Mouse (Mus musculus) neural tube, embryonic 14.5 days (tissue): Measurements from ENCODE around the gene Lin28a. TPM values are rescaled to one million over a fixed set of nuclear protein-coding genes. Genes with fewer than 3 reads are reported as not detected.
A peak's percentile ranks its signal among the peaks of the same experiment; 100 is the strongest.

Experiments used
- ATAC-seq: fragments of 200-750 bp; cut with Nextera tagmentation; 2 replicates; pipeline ENCODE4 v1.8.0; 2017; ENCODE audit warnings: low read depth, mild to moderate bottlenecking, moderate TSS enrichment, moderate library complexity
- H3K27ac ChIP-seq: fragments of 300-500 bp; sonication (generic); 2 replicates; pipeline ENCODE4 v1.5.1; 2014; ENCODE audit warnings: low read depth, mild to moderate bottlenecking, control low read depth, low read length, moderate library complexity, mixed read lengths
- H3K27me3 ChIP-seq: fragments of 300-500 bp; sonication (generic); 2 replicates; pipeline ENCODE4 v1.6.1; 2014; ENCODE audit warnings: low read length; ENCODE audit not compliant: control insufficient read depth, insufficient read depth
- H3K36me3 ChIP-seq: fragments of 300-500 bp; sonication (generic); 2 replicates; pipeline ENCODE4 v1.6.1; 2014; ENCODE audit warnings: low read length, mixed read lengths; ENCODE audit not compliant: control insufficient read depth, insufficient read depth
- H3K4me1 ChIP-seq: fragments of 300-500 bp; sonication (generic); 2 replicates; pipeline ENCODE4 v1.6.1; 2014; ENCODE audit warnings: low read length; ENCODE audit not compliant: control insufficient read depth, insufficient read depth
- H3K4me2 ChIP-seq: fragments of 300-500 bp; sonication (generic); 2 replicates; pipeline ENCODE4 v1.6.1; 2014; ENCODE audit warnings: mild to moderate bottlenecking, low read depth, low read length, control low read depth
- H3K4me3 ChIP-seq: fragments of 300-500 bp; sonication (generic); 2 replicates; pipeline ENCODE4 v1.5.1; 2014; ENCODE audit warnings: low read depth, low read length, control low read depth, mixed read lengths
- H3K9ac ChIP-seq: fragments of 300-500 bp; sonication (generic); replicated peaks from 2 replicates; pipeline ENCODE4 v1.6.1; 2014; ENCODE audit warnings: low read depth, mild to moderate bottlenecking, control low read depth, low read length, mixed read lengths
- H3K9me3 ChIP-seq: fragments of 300-500 bp; sonication (generic); 2 replicates; pipeline ENCODE4 v1.6.1; 2016; ENCODE audit warnings: low read length; ENCODE audit not compliant: control insufficient read depth
- WGBS: fragments of 180-500 bp; shearing (Covaris S2); extraction: QIAGEN DNeasy Blood & Tissue Kit; methylation state at CpG from one replicate; pipeline ENCODE4 v1.1.7; 2014; 5-methylcytosine and 5-hydroxymethylcytosine counted together
- polyA plus RNA-seq: library from polyadenylated mRNA; unstranded; fragments of >200 nt; fragmentation: Nextera tagmentation; extraction: Ambion mirVana; gene quantifications from 2 replicates; pipeline ENCODE4 v1.2.1, GENCODE M21; 2014

The Lin28a gene
- polyA plus RNA-seq, 1 experiment from 2014 or later, result 0.09 TPM

DNA sequence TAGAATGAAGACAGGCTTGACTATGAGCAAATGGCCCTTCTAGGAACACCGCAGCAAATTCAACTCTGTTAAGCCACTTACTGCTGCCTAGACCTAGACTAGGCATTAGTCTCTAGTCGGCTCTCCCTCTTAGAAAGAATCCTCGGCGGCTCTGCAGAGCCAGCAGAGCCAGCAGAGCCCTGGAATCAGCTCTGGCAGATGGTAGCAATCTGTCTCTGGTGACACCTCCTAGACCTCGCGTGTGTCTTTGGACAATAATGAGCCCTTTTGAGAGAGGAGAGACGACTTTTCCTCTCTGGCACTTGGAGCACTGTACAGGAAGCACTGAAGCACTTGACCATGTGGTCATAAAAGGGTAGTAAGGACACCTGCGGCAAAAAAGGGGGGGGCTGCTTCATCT lies 46.9 kb downstream of the Lin28a start:
- Histone ChIP-seq H3K27me3 (no peaks in the 10 kb centered on the region), H3K9ac (no peak overlapping the region), H3K4me1 (peaks cover 24% of the 10 kb centered on the region), H3K36me3 (peaks cover 3% of the 10 kb centered on the region), H3K27ac (no peak overlapping the region), H3K4me3 (no peak overlapping the region), H3K9me3 (no peaks in the 10 kb centered on the region), H3K4me2 (no peak overlapping the region)
- ATAC-seq, result no peak
- 43% methylated on average over 8 of the region's 8 CpGs for whole genome bisulfite sequencing

DNA sequence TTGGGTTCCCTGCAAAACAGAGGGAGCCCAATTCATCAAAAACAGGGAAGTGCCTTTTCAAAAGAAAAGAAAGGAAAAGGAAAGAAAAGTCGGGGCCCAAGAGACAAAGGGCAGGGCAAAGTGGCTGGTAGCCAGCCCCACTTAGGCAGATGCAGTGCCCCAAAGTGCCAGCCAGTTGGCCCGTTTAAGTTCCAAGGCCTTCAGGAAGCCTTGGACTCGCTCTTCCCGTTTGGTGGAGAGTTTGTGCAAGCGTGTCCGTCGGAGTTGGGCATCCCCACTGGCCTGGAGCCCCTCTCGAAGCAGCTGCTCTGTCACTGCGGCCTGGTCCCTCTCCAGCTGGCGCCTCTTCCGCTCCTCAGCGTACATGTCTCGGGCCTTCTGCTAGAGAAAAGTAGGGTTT lies 47.8 kb downstream of the Lin28a start:
- no peak for ATAC-seq
- WGBS, result 63% methylated on average over 13 of the region's 13 CpGs
- H3K9ac ChIP-seq, result no peak overlapping the region

DNA sequence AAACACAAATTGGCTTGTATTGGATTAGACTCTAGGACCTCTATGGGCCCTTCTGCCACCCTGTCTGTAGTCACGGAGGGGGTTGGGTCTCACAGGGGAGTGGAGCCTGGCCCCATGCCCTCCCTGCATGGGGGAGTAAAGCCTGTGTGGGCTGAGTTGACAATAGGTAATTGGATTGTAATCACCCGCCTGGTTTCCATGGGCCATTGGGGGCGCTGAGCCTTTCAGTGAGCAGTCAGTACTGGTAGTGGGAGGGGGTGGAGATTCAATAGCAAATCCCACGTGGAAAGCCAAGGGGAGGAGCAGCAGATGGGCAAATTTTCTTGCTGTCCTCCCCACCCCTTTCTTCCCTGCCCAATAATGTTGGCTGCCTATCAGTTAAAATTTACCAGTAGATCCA lies 48.4 kb downstream of the Lin28a start:
- WGBS, result 8% methylated on average over 4 of the region's 4 CpGs
- Histone ChIP-seq H3K36me3 (peaks cover 13% of the 10 kb centered on the region), H3K9me3 (no peaks in the 10 kb centered on the region), H3K4me1 (peaks cover 34% of the 10 kb centered on the region), H3K4me2 (no peak overlapping the region), H3K27ac (peak overlapping the region; percentile 99), H3K4me3 (no peak overlapping the region), H3K27me3 (no peaks in the 10 kb centered on the region), H3K9ac (no peak overlapping the region)
- ATAC-seq, result no peak

More for the DNA sequence above, 47.8 kb downstream of the Lin28a start:
- Histone ChIP-seq H3K4me2 (no peak overlapping the region), H3K4me1 (peaks cover 32% of the 10 kb centered on the region), H3K4me3 (no peak overlapping the region), H3K27me3 (no peaks in the 10 kb centered on the region), H3K27ac (peak overlapping the region; percentile 99; the same call in 1 of the 2 replicates), H3K36me3 (peaks cover 8% of the 10 kb centered on the region), H3K9me3 (no peaks in the 10 kb centered on the region)

DNA sequence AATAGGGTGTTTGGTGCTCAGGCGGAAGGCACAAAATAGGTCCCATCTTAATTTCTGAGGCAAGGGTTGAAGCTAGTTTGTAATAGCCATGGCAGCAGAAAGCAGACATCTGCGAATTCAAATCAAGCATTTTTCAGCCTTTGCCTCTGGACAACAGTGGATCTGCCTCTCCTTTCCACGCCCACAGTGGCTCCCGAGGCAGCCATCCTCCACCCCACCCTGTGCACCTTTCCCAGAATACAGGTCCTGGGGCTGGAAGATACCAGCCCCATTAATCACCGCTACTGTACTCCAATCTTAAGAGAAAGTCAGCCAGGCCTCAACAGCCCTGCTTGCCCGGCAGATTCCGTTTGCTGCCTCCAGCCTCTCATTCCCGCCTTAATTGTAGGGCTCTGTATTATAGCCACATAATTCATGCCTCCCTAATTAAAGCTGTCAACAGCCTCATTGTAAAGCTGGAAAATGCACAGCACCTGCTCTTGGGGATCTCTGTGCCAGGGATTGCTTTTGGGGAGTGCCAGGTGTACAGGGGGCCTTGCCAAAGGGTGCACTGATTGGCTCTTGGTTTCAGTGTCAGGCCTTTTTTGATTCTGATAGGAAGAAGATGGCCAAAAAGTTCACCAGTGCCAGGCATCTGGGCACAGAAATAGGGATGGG lies 49.4 kb downstream of the Lin28a start:
- Histone ChIP-seq H3K4me2 (peak overlapping the region; percentile 98; the same call in 1 of the 2 replicates), H3K36me3 (peaks cover 14% of the 10 kb centered on the region), H3K9ac (peak overlapping the region; percentile 93), H3K4me3 (peak overlapping the region; percentile 70; the same call in 1 of the 2 replicates), H3K9me3 (no peaks in the 10 kb centered on the region), H3K27me3 (no peaks in the 10 kb centered on the region), H3K4me1 (peaks cover 34% of the 10 kb centered on the region), H3K27ac (peak overlapping the region; percentile 99)
- 0 out of 2 replicates have a peak, but pooled peaks have one; percentile 13 for ATAC-seq
- WGBS, result 25% methylated on average over 8 of the region's 8 CpGs

DNA sequence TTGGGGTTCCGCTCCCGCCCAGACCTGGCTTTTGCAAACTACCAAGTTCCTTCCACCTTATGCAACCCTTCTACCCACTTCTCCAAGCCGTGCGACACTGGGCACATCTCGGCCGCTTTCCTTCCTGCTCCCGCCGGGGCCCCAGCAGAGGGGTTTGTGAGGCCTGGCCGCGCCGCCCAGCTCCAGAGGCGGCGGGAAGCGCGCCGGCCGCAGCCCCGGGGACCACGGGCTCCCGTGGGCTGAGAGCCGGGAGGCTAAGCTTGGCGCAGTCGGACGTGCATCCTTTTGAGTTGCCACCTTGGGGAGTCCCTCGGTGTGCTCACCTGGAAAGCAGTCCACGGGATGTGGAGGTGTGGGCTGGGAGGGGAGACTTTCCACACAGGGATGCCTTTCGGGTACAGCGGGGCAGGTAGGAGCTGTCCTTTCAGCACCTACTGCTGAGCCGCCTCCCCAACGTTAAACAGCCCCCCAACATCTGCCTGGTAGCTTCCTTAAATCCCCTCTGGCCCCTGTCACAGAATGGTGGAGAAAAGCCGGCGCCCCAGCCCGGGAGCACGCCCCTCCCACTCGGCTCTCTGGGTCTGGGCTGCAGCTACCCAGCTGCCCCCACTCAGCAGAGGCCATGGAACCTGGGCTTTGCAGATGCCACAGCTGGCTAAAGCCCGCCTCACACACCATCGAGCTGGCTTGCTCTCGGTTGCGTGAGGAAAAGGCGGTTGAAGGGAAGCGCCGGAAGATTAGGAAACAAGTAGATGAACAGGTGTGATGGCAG lies 50.3 kb downstream of the Lin28a start, which contains the start of gene Hmgn2:
Hmgn2 (minus strand) TSS at position 501 of the 772 bp plus-strand sequence.
- H3K9ac ChIP-seq, result peak within 1 kb of the TSS; percentile 93
- H3K27ac ChIP-seq, result peak within 1 kb of the TSS; percentile 99
- no peaks in the 10 kb centered on the region for H3K9me3 ChIP-seq
- no peaks in the 10 kb centered on the region for H3K27me3 ChIP-seq
- peak; percentile 68 for ATAC-seq
- peaks cover 34% of the 10 kb centered on the region for H3K4me1 ChIP-seq
- WGBS, result under 1% methylated on average over 33 of the region's 42 CpGs
- peak within 1 kb of the TSS; percentile 70 for H3K4me3 ChIP-seq
- H3K36me3 ChIP-seq, result peaks cover 22% of the 10 kb centered on the region
- peak within 1 kb of the TSS; percentile 98 for H3K4me2 ChIP-seq

DNA sequence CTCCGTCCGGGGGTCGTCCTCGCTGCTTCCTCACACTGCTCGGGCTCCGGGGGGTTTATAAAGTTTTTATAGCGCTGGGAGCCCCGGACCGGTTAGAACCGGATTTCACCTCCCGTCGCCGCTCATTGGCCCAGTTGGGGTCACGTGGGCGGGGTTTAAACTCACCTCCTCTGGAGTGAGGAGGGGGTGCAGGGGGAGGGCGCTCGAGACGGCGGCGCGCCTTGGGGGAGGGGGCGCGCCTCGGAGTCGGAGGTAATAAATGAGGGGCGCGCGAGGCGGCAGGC lies 50.8 kb downstream of the Lin28a start:
- Histone ChIP-seq H3K4me3 (peak overlapping the region; percentile 70), H3K4me2 (peak overlapping the region; percentile 98), H3K4me1 (peaks cover 34% of the 10 kb centered on the region), H3K9ac (peak overlapping the region; percentile 93), H3K27ac (peak overlapping the region; percentile 99), H3K36me3 (peaks cover 26% of the 10 kb centered on the region), H3K27me3 (no peaks in the 10 kb centered on the region), H3K9me3 (no peaks in the 10 kb centered on the region)
- WGBS, result 0% methylated on average over 24 of the region's 29 CpGs
- ATAC-seq, result peak; percentile 88

DNA sequence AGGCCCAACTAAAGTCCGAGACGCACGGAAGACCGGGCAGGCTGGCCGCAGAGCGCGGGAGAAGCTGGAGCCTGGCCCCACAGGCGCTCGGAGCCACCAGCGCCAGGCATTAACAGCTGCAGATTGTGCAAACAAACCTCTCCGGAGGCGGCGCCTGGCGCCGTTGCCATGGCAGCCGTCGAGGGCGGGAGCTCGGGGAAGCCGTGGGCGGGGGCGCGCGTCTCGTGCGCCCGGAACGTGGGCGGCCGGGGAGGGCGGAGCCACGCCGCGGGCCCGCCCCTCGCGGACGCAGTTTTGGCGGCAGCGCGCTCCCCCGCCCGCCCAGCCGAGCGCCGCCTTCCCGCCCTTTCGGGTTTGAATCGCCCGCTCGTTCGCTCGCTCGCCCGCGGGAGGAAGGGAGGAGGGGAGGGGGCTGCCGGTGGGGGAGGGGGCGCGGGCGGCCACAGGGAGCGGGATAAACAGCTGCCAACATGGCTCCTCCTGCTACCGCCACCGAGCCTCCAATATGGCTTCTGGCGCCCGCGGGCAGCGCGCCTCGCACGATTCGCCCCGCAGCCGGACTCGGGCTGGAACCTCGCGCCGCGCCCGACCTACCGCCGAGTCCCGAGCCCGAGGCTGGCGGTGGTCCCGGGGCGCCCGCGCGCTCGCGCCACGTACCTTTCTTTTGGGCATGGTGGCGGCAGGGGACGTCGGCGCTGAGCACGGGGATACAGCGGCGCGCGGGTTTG lies 51.3 kb downstream of the Lin28a start:
- peak overlapping the region; percentile 93 for H3K9ac ChIP-seq
- peak overlapping the region; percentile 98 for H3K4me2 ChIP-seq
- peaks cover 26% of the 10 kb centered on the region for H3K36me3 ChIP-seq
- H3K9me3 ChIP-seq, result no peaks in the 10 kb centered on the region
- H3K27ac ChIP-seq, result peak overlapping the region; percentile 99
- under 1% methylated on average over 68 of the region's 101 CpGs for WGBS
- H3K4me1 ChIP-seq, result peaks cover 34% of the 10 kb centered on the region
- H3K4me3 ChIP-seq, result peak overlapping the region; percentile 70
- peak; percentile 69 for ATAC-seq
- H3K27me3 ChIP-seq, result no peaks in the 10 kb centered on the region

DNA sequence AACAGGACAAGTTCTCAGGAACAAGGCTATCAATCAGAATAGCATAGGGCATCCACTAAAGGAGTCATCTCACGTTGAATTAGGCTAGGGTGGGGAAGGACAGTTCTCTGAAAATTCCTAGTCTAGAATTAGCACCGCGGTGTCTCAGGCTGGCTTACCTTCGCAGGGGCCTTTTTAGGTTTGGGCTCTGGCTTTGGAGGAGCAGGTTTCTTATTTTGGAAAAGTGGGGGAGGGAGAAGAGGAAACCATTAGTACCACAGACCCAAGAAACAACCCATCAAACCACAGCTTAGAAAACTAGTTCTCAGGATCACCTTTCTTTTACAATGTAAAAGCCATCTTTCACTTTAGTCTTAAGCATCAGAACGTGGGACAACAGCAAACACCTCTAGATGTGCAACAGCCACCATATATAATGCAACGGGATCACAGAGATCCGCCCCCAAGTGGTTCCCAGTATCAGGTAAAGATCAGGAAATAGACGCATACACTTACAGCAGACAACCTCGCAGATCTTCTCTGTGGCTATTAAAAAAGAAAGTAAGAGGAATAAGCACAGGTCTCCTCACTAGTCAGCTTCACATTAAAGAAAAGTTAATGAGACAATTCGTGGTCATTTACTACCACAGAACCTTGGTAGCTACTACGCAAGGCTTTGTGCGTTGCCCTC lies 52.2 kb downstream of the Lin28a start:
- H3K4me3 ChIP-seq, result peak overlapping the region; percentile 70
- peaks cover 34% of the 10 kb centered on the region for H3K4me1 ChIP-seq
- no peaks in the 10 kb centered on the region for H3K27me3 ChIP-seq
- H3K9me3 ChIP-seq, result no peaks in the 10 kb centered on the region
- ATAC-seq, result no peak
- H3K4me2 ChIP-seq, result peak overlapping the region; percentile 85
- no peak overlapping the region for H3K27ac ChIP-seq
- H3K36me3 ChIP-seq, result peaks cover 26% of the 10 kb centered on the region
- peak overlapping the region; percentile 93 for H3K9ac ChIP-seq
- WGBS, result 54% methylated on average over 12 of the region's 12 CpGs
